Mouse (Mus musculus) thymus, postnatal 14 days (tissue): ENCODE data around the gene Rgp1.
"Not testable (repeated sequence)": the region's sequence is repeated elsewhere in the genome, so short reads cannot be mapped to it uniquely, and the experiment has no call there.

Experiments used
- DNase-seq: peaks from one replicate; pipeline ENCODE4 v3.0.0; 2021

Gene Rgp1

DNA sequence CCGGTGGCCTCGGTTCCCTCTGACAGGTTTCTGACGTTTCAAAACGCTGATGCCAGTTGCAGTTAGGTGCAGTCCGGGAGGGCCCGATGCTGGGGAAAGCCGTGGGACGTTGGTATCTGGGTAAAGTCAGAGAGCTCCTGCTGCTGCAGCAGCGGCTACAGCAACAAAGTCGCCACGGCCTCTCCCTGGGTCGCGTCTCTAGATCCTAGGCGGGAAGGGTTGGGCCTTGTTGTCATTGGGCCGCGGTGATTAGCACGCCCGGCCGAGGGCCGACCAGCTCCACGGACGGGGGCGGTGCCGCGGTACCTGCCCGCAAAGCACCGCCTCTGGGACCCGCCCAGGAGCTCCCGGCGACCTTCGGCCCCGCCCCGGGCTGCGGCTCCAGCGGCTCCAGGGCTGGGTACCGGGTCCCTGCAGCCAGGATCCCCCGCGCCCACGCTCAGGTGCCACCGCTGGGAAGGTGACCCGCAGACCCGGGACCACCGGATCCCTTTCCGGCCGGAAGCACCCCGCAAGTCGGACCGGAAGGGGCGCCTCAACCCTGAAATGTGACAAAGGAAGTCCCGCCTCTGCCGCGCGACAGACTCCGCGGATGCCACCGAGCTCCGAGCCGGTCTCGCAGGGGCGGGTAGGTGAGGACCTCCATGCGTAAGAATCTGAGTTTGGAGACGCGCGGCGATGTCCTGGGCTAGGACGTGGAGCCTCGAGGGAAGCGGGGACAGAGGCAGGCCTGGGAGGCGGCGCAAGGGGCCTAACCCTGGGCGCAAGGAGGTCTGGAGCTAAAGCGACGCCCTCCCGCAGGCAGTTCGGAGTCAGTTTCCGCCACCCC lies at the start of gene Rgp1, which contains the start of gene Gba2:
TSS of gene Rgp1 (plus strand) at position 340 of the 829 bp plus-strand sequence.
TSS of gene Gba2 (minus strand) at position 498 of the 829 bp plus-strand sequence.
- DNase-seq, result peak; percentile 90

DNA sequence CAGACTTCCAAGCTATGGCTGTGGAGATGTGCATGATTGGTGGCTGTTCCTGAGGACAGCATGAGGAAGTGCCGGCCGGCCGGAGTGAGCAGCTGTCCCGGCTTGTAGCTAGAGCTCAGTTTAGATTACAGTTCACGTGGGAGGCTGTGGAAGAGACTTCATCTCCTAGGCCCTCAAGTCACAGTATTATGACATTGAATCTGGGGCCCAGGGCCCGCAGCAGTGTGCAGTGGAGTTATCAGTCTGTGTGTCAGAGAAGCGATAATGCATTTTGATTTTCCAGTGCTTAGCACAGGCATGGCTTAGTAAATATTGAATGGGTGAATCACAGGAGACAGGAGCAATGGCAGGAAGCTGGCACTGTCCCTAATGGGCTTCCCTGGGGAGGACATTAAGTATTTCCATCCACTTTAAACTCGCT lies 48.4 kb upstream of the Rgp1 start:
- no peak for DNase-seq

GRCm38 (mm10) chr4:43530581-43530980 lies 47.9 kb upstream of the Rgp1 start:
- peak; percentile 84 for DNase-seq

GRCm38 (mm10) chr4:43533270-43533669 lies 45.2 kb upstream of the Rgp1 start:
- no peak for DNase-seq

- DNase-seq, result no peak
These were observed 42.9 kb upstream of the Rgp1 start for GRCm38 (mm10) chr4:43535628-43536027.

- no peak for DNase-seq
These were observed 42.5 kb upstream of the Rgp1 start for GRCm38 (mm10) chr4:43536031-43536430.

GRCm38 (mm10) chr4:43542044-43542443 lies 36.5 kb upstream of the Rgp1 start:
- DNase-seq, result no peak

DNA sequence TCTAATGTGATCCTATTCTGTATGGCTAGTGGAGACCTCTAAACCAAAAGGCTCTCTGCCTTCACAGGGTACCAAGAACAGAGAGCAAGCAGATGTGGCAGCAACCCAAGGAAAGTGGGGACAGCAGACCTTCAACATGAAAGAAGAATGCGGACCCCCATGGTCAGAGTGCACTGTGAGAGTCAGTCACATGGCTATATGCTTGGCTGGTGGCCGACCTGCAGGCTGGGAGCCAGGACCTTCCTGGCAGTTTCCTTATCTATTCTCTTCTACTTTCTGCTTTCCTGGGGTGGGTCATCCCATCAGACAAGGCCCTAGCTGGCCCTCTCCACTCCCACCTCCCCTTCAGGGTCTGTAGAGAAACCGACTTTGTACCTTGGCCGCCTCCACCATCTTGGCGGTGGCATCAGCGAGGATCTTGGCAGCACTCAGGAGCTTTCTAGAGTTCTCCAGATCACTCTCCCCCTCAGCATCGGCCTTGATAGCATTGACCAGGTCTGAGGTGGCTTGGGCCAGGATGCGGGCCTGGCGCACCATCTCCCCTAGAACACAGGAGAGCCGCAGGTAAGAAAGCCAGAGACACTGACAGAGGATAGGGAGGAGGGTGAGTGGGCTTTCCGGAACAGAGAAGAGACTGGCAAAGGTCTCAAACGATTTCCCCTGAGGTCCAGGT lies 32.0 kb upstream of the Rgp1 start:
- DNase-seq, result no peak

DNA sequence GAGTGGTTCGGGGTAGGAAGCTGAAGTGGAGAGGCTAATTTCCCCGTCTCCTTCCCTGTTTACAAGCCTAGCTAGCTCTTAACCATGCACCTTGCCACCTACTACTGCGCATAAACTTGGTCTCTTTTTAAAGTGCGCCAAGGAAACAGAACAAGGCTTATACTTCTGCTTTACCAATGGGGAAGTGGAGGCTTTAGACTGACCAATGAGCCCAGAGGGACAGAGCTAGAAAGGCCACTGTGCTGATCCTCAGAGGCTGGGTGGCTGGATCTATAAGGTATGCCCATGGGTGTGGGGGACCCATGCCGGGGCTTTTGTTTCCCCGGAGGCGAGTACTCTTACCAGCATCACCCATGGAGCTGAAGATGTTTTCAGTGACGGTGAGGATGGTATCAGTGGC lies 31.4 kb upstream of the Rgp1 start:
- DNase-seq, result no peak

- DNase-seq, result no peak
These were observed 29.5 kb upstream of the Rgp1 start for GRCm38 (mm10) chr4:43549055-43549454.

DNA sequence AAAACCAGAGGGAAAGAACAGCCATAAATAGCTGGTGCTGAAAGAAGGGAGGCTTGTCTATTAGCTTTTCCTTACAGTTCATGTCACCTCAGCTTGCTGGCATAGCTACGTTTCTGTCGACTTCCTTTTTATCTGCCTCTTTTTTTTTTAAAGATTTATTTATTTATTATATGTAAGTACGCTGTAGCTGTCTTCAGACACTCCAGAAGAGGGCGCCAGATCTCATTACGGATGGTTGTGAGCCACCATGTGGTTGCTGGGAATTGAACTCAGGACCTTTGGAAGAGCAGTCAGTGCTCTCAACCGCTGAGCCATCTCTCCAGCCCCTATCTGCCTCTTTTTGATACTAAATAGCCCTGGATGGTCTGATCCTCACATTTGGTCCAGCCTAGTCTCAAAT lies 26.7 kb upstream of the Rgp1 start:
- not testable (repeated sequence) for DNase-seq

GRCm38 (mm10) chr4:43552437-43552836 lies 26.1 kb upstream of the Rgp1 start:
- no peak for DNase-seq

GRCm38 (mm10) chr4:43553891-43554290 lies 24.6 kb upstream of the Rgp1 start:
- DNase-seq, result no peak

GRCm38 (mm10) chr4:43555926-43556325 lies 22.6 kb upstream of the Rgp1 start:
- no peak for DNase-seq

- DNase-seq, result no peak
These were observed 20.4 kb upstream of the Rgp1 start for GRCm38 (mm10) chr4:43558028-43558630.

- peak; percentile 79 for DNase-seq
These were observed 19.7 kb upstream of the Rgp1 start for GRCm38 (mm10) chr4:43558631-43559356.

- DNase-seq, result peak; percentile 22
These were observed 18.8 kb upstream of the Rgp1 start for GRCm38 (mm10) chr4:43559519-43560242.

DNA sequence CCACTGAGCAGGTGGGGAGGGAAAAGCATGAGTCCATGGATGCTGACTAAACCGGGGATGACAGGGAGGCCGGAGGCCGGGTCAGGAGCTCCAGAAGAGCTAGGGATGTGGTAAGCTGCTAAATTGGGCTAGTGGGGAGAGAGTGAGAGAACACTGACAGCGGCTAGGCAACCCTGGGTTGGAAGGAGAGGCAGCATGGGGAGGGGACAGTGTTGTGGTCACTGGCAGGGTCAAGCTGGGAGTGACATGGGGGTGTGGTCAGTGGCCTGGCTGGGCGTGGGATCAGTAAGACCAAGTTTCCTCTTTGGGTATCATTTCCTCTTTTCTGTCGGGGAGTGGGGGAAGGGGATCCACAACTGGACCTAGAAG lies 18.3 kb upstream of the Rgp1 start:
- peak; percentile 27 for DNase-seq

DNA sequence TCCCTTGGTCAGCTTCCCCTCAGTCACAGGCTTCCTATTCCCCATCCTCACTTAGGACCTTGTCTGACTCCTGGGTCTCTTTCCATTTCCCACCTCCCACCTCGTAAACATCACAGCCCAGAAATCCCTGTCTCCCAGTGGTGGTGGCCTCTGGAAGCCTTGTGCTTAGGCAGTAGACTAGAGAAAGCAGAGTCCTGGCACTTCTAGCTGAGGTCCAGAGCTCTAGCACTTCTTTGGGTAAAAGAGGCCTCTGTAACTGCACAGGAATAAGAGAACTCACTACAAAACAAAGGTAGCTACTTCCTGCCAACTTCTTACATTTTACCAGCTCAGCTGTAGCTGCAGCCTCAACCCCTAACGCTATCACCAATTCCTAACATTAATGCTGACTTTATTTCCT lies 17.5 kb upstream of the Rgp1 start:
- DNase-seq, result peak; percentile 25

DNA sequence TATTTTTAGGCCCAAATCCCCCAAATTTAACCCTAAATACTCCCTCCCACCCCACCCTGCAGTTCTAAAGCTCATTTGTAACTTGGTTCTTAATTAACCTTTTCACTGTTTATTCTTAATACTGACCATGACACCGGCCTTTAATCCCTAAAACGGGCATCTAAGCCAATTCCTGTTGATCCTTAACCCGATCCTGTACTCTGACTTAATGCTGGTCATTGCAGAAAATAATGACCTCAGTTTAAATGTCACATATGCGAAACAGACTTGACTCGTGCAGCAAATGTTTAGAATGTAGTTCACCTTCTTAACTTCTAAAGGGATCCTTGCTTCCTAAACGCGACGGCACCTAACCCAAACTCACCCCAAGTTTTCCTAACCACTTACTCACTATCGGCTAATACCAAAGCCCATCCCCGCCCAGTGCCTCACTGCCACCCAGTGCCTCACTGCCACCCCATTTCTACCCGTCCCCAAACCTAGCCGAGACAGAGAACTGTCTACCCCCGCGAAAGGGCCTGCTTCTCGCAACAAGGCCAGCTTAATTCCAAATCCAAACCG lies 17.0 kb upstream of the Rgp1 start:
- no peak for DNase-seq

DNA sequence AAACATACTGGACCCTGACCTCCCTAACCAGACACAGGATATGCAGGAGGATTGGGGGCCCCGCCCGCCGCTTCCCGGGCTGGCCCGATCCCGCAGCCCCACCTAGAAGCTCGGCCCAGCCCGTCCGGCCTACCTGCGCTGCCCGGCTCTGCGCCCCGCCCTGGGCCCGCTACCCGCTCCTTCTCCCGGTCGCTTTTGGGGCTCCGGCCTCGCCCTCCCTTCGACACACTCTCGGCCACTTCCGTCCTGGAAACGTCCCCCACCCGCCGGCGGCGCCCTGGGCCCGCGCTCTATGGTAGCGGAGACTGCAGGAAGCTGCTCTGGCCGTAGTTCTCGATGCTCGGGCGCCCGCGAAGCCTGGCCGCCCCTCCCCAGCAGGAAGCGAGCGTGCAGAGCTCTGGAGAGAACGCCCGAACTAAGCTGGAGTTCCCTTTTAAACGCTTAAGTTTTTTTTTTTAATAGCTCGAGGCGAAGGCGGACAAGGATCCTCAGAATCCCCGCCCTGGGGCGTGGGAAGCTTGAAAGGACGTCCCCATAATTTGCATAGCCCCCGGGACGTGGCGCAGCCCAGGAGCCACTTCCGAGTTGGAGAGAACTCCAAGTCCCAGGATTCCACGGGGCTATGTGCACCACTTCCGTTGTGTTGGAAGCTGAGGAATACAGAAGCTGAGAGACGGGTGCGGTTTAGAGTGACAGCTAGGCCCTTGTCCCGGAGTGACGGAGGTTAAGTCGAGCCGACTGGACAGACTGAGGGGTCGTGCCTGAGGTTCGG lies 16.3 kb upstream of the Rgp1 start, which contains the start of the genes Creb3 and Tln1:
TSS of gene Creb3 (plus strand) at position 336 of the 772 bp plus-strand sequence.
TSS of gene Tln1 (minus strand) at position 695 of the 772 bp plus-strand sequence.
- DNase-seq, result peak; percentile 95
